Mouse (Mus musculus): ENCODE measurements at regions not wholly inside any gene's neighbourhood (a gene's known extent, or its start where the extent isn't known, plus 50 kb on each side); places are given as distances from the start of the nearest gene placed in this dataset.
"Not testable (repeated sequence)": the region's sequence is repeated elsewhere in the genome, so short reads cannot be mapped to it uniquely, and the experiment has no call there.

- no peak for DNase-seq (ENCODE audit: extremely low spot score in 1 of 2, low spot score in 1 of 2)
Measured at GRCm38 (mm10) chr7:129766087-129766834, 174.6 kb downstream of the Wdr11 start.

DNA sequence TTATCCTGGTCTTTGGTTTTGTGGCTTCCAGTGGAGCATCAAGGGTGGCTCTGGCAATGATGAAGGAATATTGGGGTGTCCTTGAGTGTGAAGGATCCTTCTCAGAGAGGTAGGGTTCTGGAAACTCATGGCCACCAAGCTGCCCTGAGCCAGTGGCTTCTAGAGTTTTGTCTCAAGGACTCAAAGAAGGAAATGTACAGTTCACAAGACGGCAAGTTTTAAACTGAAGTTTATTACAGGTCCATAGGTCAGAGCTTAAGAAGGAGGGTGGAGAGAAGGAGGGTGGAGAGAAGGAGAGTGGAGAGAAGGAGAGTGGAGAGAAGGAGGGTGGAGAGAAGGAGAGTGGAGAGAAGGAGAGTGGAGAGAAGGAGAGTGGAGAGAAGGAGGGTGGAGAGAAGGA lies 178.0 kb downstream of the Wdr11 start:
- DNase-seq (ENCODE audit: extremely low spot score in 1 of 2, low spot score in 1 of 2): not testable (repeated sequence)

GRCm38 (mm10) chr7:129771876-129772275 lies 180.2 kb downstream of the Wdr11 start:
- DNase-seq (ENCODE audit: extremely low spot score in 1 of 2, low spot score in 1 of 2): no peak

DNA sequence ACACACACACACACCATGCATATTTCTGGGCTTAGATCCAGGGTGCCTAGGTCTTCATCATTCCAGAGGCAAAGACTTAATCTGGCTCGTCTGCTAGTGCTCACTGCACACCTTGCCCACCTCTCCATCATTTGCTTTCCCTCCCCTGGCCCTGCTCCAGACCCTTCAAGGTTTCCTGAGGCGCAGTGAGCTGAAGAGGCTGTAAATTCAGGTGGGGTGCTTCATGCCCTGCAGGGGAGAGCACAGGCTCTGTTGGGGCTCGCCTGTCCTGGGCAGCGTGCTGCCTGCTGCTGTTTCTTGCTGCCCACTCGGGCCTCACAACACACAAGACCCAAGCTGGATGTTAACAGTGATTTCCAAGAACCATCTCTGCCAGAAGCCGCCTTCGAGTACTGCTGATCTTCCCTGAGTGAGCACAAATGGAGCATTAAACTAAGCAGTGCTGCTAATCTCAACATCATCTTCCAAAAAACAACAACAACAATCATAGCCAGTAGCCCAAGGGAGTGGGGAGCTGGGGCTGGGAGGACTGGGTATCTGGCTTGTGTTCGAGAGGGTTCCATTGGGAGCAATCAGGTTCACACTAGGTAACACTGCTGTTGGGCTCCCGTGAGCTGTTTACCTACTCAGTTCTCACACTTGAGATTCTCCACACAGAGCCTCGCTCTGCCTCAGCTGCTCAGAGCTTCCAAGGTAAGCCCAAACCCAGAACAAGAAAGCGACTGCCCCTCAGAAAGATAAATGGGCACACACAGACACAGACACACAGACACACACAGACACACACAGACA lies 181.1 kb downstream of the Wdr11 start:
- DNase-seq (ENCODE audit: extremely low spot score in 1 of 2, low spot score in 1 of 2): no peak

- DNase-seq (ENCODE audit: extremely low spot score in 1 of 2, low spot score in 1 of 2): no peak
Measured at GRCm38 (mm10) chr7:129774261-129774861, 182.7 kb downstream of the Wdr11 start.

DNA sequence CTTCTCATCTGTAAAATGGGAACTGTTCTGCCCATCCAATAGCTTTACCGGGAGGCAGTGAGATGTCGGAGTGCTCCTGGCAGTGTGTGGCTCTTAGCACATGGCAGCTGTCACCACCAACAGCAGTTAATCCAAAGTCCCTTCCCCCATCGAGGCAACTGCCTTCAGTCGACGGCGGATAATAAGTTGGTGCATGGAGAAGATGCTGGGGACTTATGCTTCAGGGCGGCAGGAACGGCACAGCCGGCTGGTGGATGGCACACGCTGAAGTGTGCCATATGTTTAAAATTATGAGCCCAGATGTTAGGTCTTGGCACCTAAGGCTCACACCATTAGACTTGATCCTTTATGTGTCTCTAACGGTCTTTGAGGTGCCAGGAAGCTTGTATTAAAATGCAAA lies 183.5 kb downstream of the Wdr11 start:
- DNase-seq (ENCODE audit: extremely low spot score in 1 of 2, low spot score in 1 of 2): no peak

DNA sequence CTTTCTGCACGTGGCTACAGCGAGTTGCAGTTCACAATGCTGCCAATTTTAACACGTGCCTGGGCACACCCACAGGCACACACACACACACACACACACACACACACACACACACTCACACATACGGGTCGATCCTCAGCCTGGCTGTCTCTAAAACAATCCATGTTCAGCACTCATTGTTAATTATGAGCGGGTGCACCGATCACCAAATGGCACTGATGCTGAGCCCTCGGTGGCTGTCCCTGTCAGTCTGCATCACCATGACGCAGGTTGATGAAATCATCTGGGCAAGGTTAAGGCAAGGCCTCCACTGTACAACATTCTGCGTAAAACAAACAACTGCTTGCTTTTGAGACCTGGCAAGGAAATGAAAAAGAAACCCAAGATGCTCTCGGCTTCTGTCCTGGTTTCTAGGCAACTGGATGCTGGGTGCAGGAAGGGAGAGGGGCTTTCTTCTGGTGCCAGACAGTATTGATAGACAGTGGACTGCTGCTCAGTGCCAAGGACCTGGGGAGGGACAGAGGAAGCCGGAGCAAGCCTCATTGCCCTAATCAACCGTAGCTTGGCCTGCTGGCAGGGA lies 187.3 kb downstream of the Wdr11 start:
- DNase-seq (ENCODE audit: extremely low spot score in 1 of 2, low spot score in 1 of 2): peak; percentile 33 to 42

DNA sequence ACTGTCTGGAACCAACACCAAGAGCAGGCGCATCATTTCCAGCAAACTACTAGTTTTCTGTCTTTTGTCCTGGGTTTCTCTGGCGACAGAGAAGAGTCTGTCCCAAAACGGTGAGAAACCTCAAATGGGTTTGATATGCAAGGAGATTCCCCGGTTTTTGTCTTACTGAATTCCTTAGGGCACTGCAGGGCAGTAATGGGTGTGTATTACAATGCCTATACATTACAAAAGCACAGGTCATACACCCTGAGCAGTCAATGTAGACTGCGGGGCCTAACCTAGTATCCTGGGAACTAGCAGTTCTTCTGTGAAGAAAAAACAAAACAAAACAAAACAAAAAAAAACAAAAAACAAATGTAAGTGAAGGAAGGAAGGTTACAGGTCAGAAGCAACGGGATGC lies 188.3 kb downstream of the Wdr11 start:
- DNase-seq (ENCODE audit: extremely low spot score in 1 of 2, low spot score in 1 of 2): no peak

DNA sequence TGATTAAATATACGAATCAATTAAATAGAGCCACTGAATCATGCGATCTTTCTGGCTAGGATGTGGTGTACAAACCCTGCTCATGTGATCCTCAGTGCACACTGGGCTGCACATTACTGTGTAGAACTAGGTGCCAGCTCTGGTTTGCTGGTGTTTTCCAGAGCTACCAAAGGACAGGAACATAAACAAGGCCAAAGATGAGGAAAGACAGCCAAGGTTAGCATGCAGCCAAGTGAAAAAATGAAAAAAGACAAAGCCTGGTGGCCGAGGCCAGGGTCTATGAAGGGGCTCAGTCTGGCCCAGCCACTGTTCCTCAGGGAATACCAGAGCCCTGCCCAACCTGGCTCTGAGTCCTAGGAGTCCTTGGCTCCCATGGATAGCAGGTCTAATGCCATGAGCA lies 190.1 kb downstream of the Wdr11 start:
- no peak for DNase-seq (ENCODE audit: extremely low spot score in 1 of 2, low spot score in 1 of 2)

- no peak for DNase-seq (ENCODE audit: extremely low spot score in 1 of 2, low spot score in 1 of 2)
Measured at GRCm38 (mm10) chr7:129784966-129785365, 193.3 kb downstream of the Wdr11 start.

- no peak for DNase-seq (ENCODE audit: extremely low spot score in 1 of 2, low spot score in 1 of 2)
Measured at GRCm38 (mm10) chr7:129787011-129787410, 195.3 kb downstream of the Wdr11 start.

DNA sequence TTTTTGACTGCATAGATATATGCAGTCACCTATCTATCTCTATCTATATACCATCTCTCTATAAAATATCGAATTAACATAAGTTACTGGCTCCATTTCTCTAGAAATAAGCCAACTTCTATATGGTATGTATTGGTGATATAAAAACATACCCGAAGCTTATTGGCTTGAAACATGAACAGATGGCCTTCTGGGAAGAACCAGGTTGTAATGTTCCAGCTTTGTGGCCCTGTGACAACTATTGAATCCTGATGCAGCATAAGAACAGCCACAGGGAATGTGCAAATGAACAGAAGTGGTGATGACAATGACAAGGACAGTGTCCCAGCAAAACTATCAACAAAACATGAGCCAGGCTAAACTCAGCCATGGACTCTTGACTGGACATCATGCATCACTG lies 196.1 kb downstream of the Wdr11 start:
- no peak for DNase-seq (ENCODE audit: extremely low spot score in 1 of 2, low spot score in 1 of 2)

- DNase-seq (ENCODE audit: extremely low spot score in 1 of 2, low spot score in 1 of 2): no peak
Measured at GRCm38 (mm10) chr7:129789461-129789860, 197.8 kb downstream of the Wdr11 start.

DNA sequence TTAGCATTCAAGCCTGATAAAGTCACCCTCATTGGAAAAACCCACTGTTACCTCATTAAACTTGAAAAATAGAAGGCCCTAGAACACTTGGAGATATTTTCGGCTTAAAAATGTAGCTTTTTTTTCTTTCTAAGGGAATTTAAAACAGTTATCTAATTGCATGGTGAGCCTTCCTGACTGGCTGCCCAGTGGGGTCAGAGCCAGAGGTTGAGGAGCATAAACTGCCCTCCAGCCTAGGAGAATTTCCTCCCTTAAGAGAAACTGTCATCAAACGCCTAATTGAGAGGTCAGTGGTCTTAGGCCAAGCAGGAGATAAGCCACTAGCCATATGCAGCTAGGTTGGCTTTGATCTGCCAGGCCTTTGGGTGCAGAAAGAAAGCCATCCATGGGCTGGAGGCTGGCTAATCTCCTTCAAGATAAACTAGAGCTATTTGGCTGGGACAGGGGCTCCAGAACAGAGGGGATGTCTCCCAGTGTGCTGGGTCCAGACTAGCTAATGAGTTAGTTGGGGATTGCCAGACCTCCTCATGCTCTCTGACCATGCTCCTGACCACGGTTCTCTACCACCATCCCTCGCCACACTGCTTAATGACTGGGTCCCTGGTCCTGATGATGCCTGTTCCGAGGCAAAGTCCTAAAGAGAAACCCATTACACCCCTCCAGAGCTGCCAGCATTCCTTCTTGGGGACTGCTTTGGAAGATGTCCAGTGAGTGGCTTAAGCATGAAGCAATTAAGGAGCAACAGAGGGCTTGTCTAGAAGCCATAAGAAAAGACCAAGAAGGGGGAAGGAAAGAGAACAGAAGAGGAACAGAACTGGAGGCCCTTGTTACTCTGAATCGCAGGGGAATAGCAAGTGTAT lies 199.2 kb downstream of the Wdr11 start:
- DNase-seq (ENCODE audit: extremely low spot score in 1 of 2, low spot score in 1 of 2): no peak

- no peak for DNase-seq (ENCODE audit: extremely low spot score in 1 of 2, low spot score in 1 of 2)
Measured at GRCm38 (mm10) chr7:129791450-129791820, 199.8 kb downstream of the Wdr11 start.

DNA sequence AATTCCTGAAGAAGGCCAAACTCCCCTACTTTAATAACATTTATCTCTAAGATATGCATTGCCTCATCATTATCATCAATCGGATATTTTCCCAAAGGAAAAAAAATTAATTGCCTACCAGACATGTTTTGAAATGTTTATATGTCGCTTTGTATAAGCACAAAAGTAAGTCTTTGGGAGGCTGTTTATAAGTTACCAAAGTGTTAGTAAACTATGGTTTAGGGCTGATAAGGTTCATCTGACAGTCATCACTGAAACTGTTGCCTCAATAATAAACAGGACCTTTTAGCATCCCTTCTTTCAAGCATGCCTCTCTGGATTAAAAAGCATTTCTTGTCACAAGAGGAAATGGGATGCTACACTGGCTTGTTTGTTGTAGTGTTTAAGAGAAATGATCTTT lies 202.1 kb downstream of the Wdr11 start:
- DNase-seq (ENCODE audit: extremely low spot score in 1 of 2, low spot score in 1 of 2): no peak

DNA sequence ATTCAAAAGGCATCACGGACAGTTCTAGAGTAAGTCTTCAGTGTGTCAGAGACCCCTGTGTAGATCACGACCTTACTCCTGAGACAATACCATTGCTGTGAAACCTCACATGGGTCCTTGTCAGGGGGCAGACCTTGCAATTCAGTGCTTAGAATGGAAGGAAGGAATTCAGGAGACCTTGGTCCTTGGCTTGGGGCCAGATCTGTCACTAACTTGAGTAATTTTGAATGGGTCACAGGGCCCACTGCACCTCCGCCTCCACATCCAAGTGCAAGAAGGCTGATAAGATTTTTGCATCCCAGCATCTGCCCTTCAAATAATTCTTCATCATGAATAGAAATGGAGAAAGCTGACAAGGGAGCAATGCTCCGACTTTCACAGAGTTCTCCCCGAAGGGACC lies 202.6 kb downstream of the Wdr11 start:
- no peak for DNase-seq (ENCODE audit: extremely low spot score in 1 of 2, low spot score in 1 of 2)

DNA sequence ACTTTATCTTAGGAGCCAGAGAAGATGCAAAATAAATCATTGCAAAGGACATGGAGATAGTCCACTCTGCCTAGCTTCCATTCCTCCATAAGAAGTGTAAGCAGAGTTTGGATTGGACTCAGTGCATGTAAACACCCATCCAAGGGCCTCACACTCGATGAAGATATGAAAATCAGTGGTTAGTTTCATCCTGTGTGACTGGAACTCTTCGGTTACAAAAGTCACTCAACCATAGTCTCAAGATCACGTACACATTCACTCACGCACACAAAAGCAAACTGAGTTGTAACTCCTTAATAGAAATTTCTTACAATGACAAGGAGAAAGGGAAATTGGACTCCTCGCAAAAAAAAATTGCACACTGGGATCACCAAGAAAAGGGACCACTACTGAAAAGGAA lies 206.9 kb downstream of the Wdr11 start:
- no peak for DNase-seq (ENCODE audit: extremely low spot score in 1 of 2, low spot score in 1 of 2)

- DNase-seq (ENCODE audit: extremely low spot score in 1 of 2, low spot score in 1 of 2): no peak
Measured at GRCm38 (mm10) chr7:129800461-129800867, 208.8 kb downstream of the Wdr11 start.

- no peak for DNase-seq (ENCODE audit: extremely low spot score in 1 of 2, low spot score in 1 of 2)
Measured at GRCm38 (mm10) chr7:129801431-129801847, 209.8 kb downstream of the Wdr11 start.
